Mouse (Mus musculus) left cerebral cortex, postnatal 36 days (tissue): ENCODE results near the gene Pja2. TPM values are rescaled to one million over a fixed set of nuclear protein-coding genes. Genes with fewer than 3 reads are reported as not detected.
"Not testable (repeated sequence)": the region's sequence is repeated elsewhere in the genome, so short reads cannot be mapped to it uniquely, and the experiment has no call there.

Experiments
- DNase-seq, 2 experiments: peaks; one replicate each; pipeline ENCODE4 v3.0.0; 2021 to 2022; ENCODE audit warnings: low spot score in 2 of 2, mixed read lengths in 1 of 2
- intact Hi-C: fragments of 180-260 bp; cut with DNase I; formaldehyde crosslinking; loops from one replicate; pipeline ENCODE4 v1.15.1; 2025
- total RNA-seq, 2 experiments: library from RNA; stranded (reverse); gene quantifications; 2 replicates each; pipeline ENCODE4 v1.2.3; 2021

The Pja2 gene
- total RNA-seq, 2 experiments from 2014 or later: 411 to 432 TPM

- no peak for DNase-seq
- intact Hi-C loops: loop anchor here (5.0 kb wide), 1 partner anchor 313 kb away; the partner anchor contains the start of gene Man2a1
Measured at GRCm38 (mm10) chr17:64289684-64290083, 42.0 kb downstream of the Pja2 start.

- intact Hi-C loops: loop anchor here (5.0 kb wide), 1 partner anchor 314 kb away; the partner anchor contains the start of gene Man2a1
- peak in 1 of 2 experiments; percentile 33 for DNase-seq
Measured at GRCm38 (mm10) chr17:64288000-64288399, 43.7 kb downstream of the Pja2 start.

GRCm38 (mm10) chr17:64286836-64287235 is 44.9 kb downstream of the Pja2 start:
- no peak for DNase-seq
- intact Hi-C loops: loop anchor here (5.0 kb wide), 1 partner anchor 315 kb away; the partner anchor contains the start of gene Man2a1

- intact Hi-C loops, DNase-seq: not testable (repeated sequence)
Measured at GRCm38 (mm10) chr17:64281368-64281767, 50.3 kb downstream of the Pja2 start.

- intact Hi-C loops: no loop called here
- no peak for DNase-seq
Measured at GRCm38 (mm10) chr17:64277649-64278212, 54.0 kb downstream of the Pja2 start.

GRCm38 (mm10) chr17:64276666-64277065 is 55.0 kb downstream of the Pja2 start:
- no peak for DNase-seq
- intact Hi-C loops: no loop called here

- DNase-seq: no peak
Measured at GRCm38 (mm10) chr17:64275188-64275587, 56.5 kb downstream of the Pja2 start.

GRCm38 (mm10) chr17:64274341-64275105 is 57.2 kb downstream of the Pja2 start:
- DNase-seq: no peak
- intact Hi-C loops: no loop called here

More at GRCm38 (mm10) chr17:64275188-64275587, 56.5 kb downstream of the Pja2 start:
- intact Hi-C loops: no loop called here

GRCm38 (mm10) chr17:64260571-64260970 is 71.1 kb downstream of the Pja2 start:
- intact Hi-C loops: no loop called here

GRCm38 (mm10) chr17:64248246-64248645 is 83.5 kb downstream of the Pja2 start:
- intact Hi-C loops: no loop called here
- DNase-seq: no peak

More at GRCm38 (mm10) chr17:64260571-64260970, 71.1 kb downstream of the Pja2 start:
- DNase-seq: no peak

GRCm38 (mm10) chr17:64242898-64243297 is 88.8 kb downstream of the Pja2 start:
- intact Hi-C loops: no loop called here
- DNase-seq: no peak

- no peak for DNase-seq
- intact Hi-C loops: no loop called here
Measured at GRCm38 (mm10) chr17:64242310-64242859, 89.3 kb downstream of the Pja2 start.

GRCm38 (mm10) chr17:64241544-64242292 is 90.0 kb downstream of the Pja2 start:
- DNase-seq: no peak

GRCm38 (mm10) chr17:64232134-64232533 is 99.6 kb downstream of the Pja2 start:
- no peak for DNase-seq
- intact Hi-C loops: no loop called here

More at GRCm38 (mm10) chr17:64241544-64242292, 90.0 kb downstream of the Pja2 start:
- intact Hi-C loops: no loop called here

GRCm38 (mm10) chr17:64231637-64232036 is 100.1 kb downstream of the Pja2 start:
- DNase-seq, intact Hi-C loops: not testable (repeated sequence)

GRCm38 (mm10) chr17:64231172-64231571 is 100.5 kb downstream of the Pja2 start:
- no peak for DNase-seq
- intact Hi-C loops: no loop called here
